Mouse (Mus musculus) embryonic facial prominence, embryonic 15.5 days (tissue): ENCODE results near the gene Ankrd33. TPM values are rescaled to one million over a fixed set of nuclear protein-coding genes. Genes with fewer than 3 reads are reported as not detected.
A peak's percentile ranks its signal among the peaks of the same experiment; 100 is the strongest.

Source experiments
- ATAC-seq: fragments of 200-750 bp; cut with Nextera tagmentation; 2 replicates; pipeline ENCODE4 v1.8.0; 2017; ENCODE audit warnings: low read depth, moderate TSS enrichment; ENCODE audit not compliant: insufficient number of reproducible peaks, low FRiP score, low TSS enrichment
- H3K27ac ChIP-seq: fragments of 300-500 bp; sonication (generic); replicated peaks from 2 replicates; pipeline ENCODE4 v1.5.1; 2015; ENCODE audit warnings: mild to moderate bottlenecking, inconsistent platforms
- H3K27me3 ChIP-seq: fragments of 300-500 bp; sonication (generic); 2 replicates; pipeline ENCODE4 v1.6.1; 2015; ENCODE audit warnings: inconsistent platforms
- H3K36me3 ChIP-seq: fragments of 300-500 bp; sonication (generic); 2 replicates; pipeline ENCODE4 v1.6.1; 2015; ENCODE audit warnings: mild to moderate bottlenecking, inconsistent platforms
- H3K4me1 ChIP-seq: fragments of 300-500 bp; sonication (generic); 2 replicates; pipeline ENCODE4 v1.6.1; 2015; ENCODE audit warnings: inconsistent platforms
- H3K4me2 ChIP-seq: fragments of 300-500 bp; sonication (generic); replicated peaks from 2 replicates; pipeline ENCODE4 v1.6.1; 2015; ENCODE audit warnings: mild to moderate bottlenecking, inconsistent platforms
- H3K4me3 ChIP-seq: fragments of 300-500 bp; sonication (generic); replicated peaks from 2 replicates; pipeline ENCODE4 v1.5.1; 2015; ENCODE audit warnings: mild to moderate bottlenecking, inconsistent platforms
- H3K9ac ChIP-seq: fragments of 300-500 bp; sonication (generic); 2 replicates; pipeline ENCODE4 v1.6.1; 2015; ENCODE audit warnings: inconsistent platforms
- H3K9me3 ChIP-seq: fragments of 300-500 bp; sonication (generic); replicated peaks from 2 replicates; pipeline ENCODE4 v1.6.1; 2016; ENCODE audit warnings: inconsistent platforms
- WGBS: fragments of 180-500 bp; shearing (Covaris S2); methylation state at CpG from one replicate; pipeline ENCODE4 v1.1.7; 2015; 5-methylcytosine and 5-hydroxymethylcytosine counted together
- polyA plus RNA-seq: library from polyadenylated mRNA; unstranded; fragments of >200 nt; fragmentation: Nextera tagmentation; extraction: Ambion mirVana; gene quantifications from 2 replicates; pipeline ENCODE4 v1.2.1, GENCODE M21; 2015

Ankrd33 gene
- not detected in 2 replicates for polyA plus RNA-seq

GRCm38 (mm10) chr15:101115511-101116110 lies at the start of gene Ankrd33:
Ankrd33 (plus strand) TSS chr15:101115755.
- Histone ChIP-seq H3K4me3 (no peak within 1 kb of the TSS), H3K9me3 (no peaks in the 10 kb centered on the region), H3K9ac (no peak within 1 kb of the TSS), H3K27me3 (no peaks in the 10 kb centered on the region), H3K36me3 (no peaks in the 10 kb centered on the region), H3K4me2 (no peak within 1 kb of the TSS), H3K27ac (no peak within 1 kb of the TSS), H3K4me1 (peaks cover 11% of the 10 kb centered on the region)
- 79% methylated on average over 5 of the region's 5 CpGs for WGBS
- ATAC-seq, result no peak

- Histone ChIP-seq H3K9me3 (no peaks in the 10 kb centered on the region), H3K4me2 (no peak overlapping the region), H3K27me3 (no peaks in the 10 kb centered on the region), H3K4me1 (peaks cover 65% of the 10 kb centered on the region), H3K27ac (no peak overlapping the region), H3K9ac (no peak overlapping the region), H3K36me3 (no peaks in the 10 kb centered on the region), H3K4me3 (no peak overlapping the region)
- 27% methylated on average over 6 of the region's 6 CpGs for WGBS
- no peak for ATAC-seq
Measured at GRCm38 (mm10) chr15:101066364-101066847, 49.1 kb upstream of the Ankrd33 start.

DNA sequence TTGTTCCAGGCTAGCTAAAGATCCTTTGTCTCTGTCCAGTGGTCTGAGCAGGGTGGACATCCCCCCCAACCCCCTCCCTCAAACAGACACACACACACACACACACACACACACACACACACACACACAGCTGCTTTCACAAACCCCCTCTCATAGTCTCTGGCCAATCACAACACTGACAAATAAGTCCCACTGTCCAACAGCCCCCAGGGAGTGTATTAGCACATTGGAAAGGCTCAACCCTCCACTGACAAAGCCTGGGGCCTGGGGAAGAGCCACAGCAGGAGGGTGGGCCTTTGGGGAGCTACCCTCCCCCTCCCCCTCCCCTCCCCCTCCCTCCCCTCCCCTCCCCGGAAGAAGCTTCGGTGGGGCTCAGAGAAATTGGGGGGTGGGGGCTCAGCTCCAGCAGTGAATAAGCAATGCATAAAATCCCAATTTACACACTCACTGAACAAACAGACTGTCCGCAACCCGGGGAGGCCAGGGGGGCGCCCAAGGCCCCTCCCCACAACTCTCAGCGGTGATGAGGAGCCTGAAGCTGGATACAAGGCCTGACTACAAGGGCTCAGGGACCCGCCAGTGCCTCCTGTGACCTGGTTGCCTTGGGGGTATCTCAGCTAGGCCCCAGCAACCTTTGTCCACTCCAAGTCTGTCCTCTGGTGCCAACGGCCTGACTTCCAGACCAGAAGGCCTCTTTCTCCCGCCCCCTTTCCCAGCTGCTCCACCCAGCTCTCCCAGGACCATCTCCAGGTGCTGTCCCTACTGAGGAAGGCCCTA lies 48.4 kb upstream of the Ankrd33 start:
- H3K4me1 ChIP-seq, result peaks cover 69% of the 10 kb centered on the region
- no peak overlapping the region for H3K4me3 ChIP-seq
- no peak overlapping the region for H3K9ac ChIP-seq
- 37% methylated on average over 7 of the region's 9 CpGs for WGBS
- no peaks in the 10 kb centered on the region for H3K36me3 ChIP-seq
- H3K4me2 ChIP-seq, result no peak overlapping the region
- H3K27me3 ChIP-seq, result no peaks in the 10 kb centered on the region
- H3K27ac ChIP-seq, result no peak overlapping the region
- H3K9me3 ChIP-seq, result no peaks in the 10 kb centered on the region
- no peak for ATAC-seq

DNA sequence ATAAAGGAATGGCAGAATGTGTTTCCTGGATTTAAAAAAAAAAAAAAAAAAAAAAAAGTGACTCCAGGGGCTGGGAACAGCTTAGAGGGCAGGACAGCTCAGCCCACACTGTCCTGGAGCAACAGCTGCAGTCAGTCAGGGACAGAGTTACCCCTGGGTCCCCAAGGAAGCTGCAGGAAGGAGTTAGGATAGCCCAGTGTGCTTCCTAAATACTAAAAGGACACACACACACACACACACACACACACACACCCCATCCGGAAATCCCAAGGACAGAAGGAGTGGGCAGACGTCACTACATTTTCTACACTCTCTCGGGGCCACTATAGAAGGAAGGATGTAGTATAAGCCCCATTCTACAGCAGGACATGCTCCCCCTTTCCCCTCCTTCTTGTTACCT lies 47.5 kb upstream of the Ankrd33 start:
- Histone ChIP-seq H3K27me3 (no peaks in the 10 kb centered on the region), H3K4me2 (no peak overlapping the region), H3K27ac (no peak overlapping the region), H3K36me3 (no peaks in the 10 kb centered on the region), H3K9ac (no peak overlapping the region), H3K4me1 (peaks cover 74% of the 10 kb centered on the region), H3K9me3 (no peaks in the 10 kb centered on the region), H3K4me3 (no peak overlapping the region)
- no peak for ATAC-seq
- 49% methylated on average over 3 of the region's 3 CpGs for WGBS

DNA sequence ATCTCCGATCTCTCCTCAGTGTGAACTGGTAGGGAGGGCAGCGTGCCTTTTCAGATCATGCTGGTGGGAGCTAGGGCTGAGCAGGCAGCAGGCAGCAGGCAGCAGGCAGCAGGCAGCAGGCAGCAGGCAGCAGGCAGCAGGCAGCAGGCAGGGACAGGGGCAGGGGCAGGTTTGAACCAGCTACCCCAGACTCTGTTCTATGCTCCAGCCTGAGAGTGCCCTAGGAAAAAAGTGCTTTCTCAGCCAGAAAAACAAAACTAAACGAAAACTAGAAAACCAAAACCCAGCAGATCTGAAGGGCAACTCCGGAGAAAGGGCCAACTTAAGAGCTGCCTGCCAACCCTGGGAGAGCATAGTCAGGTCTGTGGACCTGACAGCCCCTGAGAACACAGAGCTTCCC lies 46.9 kb upstream of the Ankrd33 start:
- H3K4me2 ChIP-seq, result no peak overlapping the region
- H3K36me3 ChIP-seq, result no peaks in the 10 kb centered on the region
- no peak for ATAC-seq
- H3K4me3 ChIP-seq, result no peak overlapping the region
- no peaks in the 10 kb centered on the region for H3K27me3 ChIP-seq
- no peak overlapping the region for H3K9ac ChIP-seq
- WGBS, result 47% methylated on average over 4 of the region's 4 CpGs
- H3K9me3 ChIP-seq, result no peaks in the 10 kb centered on the region
- peak overlapping the region; percentile 34; the same call in 1 of the 2 replicates for H3K27ac ChIP-seq
- H3K4me1 ChIP-seq, result peaks cover 74% of the 10 kb centered on the region

DNA sequence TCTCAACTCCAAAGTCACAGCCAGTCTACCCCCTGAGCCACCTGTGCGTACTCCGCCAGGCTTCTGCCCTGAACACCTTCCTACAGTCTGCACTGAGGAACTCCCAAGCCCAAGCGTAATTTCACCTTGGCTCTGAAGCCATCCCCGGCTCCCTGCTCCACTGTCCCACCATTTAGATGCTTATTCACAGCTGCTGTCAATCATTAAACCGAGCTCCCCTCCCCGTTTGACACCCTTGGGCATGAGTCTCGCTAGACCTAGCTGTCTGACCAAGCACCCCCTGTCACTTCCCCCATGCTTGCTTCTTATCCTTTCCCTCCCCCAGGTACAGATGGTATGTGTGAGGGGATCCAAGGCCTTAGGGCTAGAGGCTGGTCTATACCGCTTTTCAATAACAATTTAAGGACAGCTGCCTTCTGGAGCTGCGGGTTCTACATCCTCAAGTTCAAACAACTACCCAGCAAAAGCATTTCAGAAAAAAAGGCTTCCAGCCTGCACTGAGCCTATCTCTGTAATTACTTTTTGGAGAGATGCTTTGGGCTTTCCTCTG lies 45.8 kb upstream of the Ankrd33 start:
- 39% methylated on average over 9 of the region's 9 CpGs for WGBS
- H3K36me3 ChIP-seq, result no peaks in the 10 kb centered on the region
- H3K4me1 ChIP-seq, result peaks cover 73% of the 10 kb centered on the region
- H3K27me3 ChIP-seq, result no peaks in the 10 kb centered on the region
- H3K9ac ChIP-seq, result no peak overlapping the region
- ATAC-seq, result no peak
- no peak overlapping the region for H3K4me3 ChIP-seq
- no peak overlapping the region for H3K4me2 ChIP-seq
- H3K9me3 ChIP-seq, result no peaks in the 10 kb centered on the region
- H3K27ac ChIP-seq, result peak overlapping the region; percentile 68

GRCm38 (mm10) chr15:101070762-101071161 lies 44.8 kb upstream of the Ankrd33 start:
- H3K9ac ChIP-seq, result no peak overlapping the region
- H3K36me3 ChIP-seq, result no peaks in the 10 kb centered on the region
- WGBS, result 43% methylated on average over 5 of the region's 5 CpGs
- no peaks in the 10 kb centered on the region for H3K9me3 ChIP-seq
- no peak overlapping the region for H3K4me3 ChIP-seq
- peak overlapping the region; percentile 11 for H3K4me2 ChIP-seq
- ATAC-seq, result no peak
- peaks cover 70% of the 10 kb centered on the region for H3K4me1 ChIP-seq
- 0 out of 2 replicates have a peak, but pooled peaks cover under 1% of the 10 kb centered on the region for H3K27me3 ChIP-seq
- H3K27ac ChIP-seq, result peak overlapping the region; percentile 68

DNA sequence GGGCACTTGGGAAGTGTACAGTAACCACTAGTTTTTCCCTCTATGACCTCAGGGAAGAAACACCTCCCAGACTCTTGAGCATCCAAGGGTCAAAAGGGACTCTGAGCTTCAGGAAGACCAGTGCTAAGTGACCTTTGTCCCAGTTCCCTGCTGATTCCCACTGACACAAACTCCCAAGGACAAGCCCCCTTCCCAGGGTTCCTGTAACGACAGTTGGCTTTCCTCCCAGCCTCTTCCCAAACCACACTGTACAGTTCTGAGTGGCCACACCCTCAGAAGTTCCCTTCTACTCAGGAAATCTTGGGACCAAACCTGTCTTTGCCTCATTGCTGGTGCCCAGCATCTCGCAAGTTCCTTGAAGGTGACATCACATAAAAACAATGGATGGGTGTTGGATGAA lies 42.8 kb upstream of the Ankrd33 start:
- H3K36me3 ChIP-seq, result no peaks in the 10 kb centered on the region
- H3K9me3 ChIP-seq, result no peaks in the 10 kb centered on the region
- peaks cover 9% of the 10 kb centered on the region; the same call in 1 of the 2 replicates for H3K27me3 ChIP-seq
- no peak overlapping the region for H3K9ac ChIP-seq
- WGBS, result 43% methylated on average over 2 of the region's 2 CpGs
- no peak overlapping the region for H3K27ac ChIP-seq
- H3K4me1 ChIP-seq, result peaks cover 69% of the 10 kb centered on the region
- H3K4me3 ChIP-seq, result no peak overlapping the region
- no peak overlapping the region for H3K4me2 ChIP-seq
- ATAC-seq, result no peak

DNA sequence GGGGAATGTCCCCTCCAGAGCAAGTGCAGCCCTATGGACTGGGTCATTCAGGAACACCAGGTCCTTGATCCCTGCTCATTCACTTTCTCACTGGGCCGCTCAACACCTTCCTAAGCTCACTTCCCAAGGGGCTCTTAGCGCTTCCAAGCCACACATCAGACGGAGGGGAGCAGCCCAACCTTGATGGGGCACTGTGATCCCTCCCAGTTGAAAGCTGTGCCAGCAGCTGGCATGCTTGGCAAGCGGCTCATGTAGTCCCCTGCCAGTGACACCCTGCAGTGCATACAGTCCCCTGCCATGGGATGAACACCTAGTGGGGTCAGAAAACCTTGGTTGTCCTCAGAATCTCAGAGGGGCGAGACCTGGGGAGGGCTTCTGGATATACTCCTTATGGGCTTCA lies 41.5 kb upstream of the Ankrd33 start:
- H3K9ac ChIP-seq, result no peak overlapping the region
- H3K27ac ChIP-seq, result no peak overlapping the region
- no peak overlapping the region for H3K4me2 ChIP-seq
- no peak for ATAC-seq
- H3K9me3 ChIP-seq, result no peaks in the 10 kb centered on the region
- H3K27me3 ChIP-seq, result peaks cover 9% of the 10 kb centered on the region; the same call in 1 of the 2 replicates
- H3K4me3 ChIP-seq, result no peak overlapping the region
- peaks cover 67% of the 10 kb centered on the region for H3K4me1 ChIP-seq
- WGBS, result 78% methylated on average over 5 of the region's 5 CpGs
- H3K36me3 ChIP-seq, result no peaks in the 10 kb centered on the region

DNA sequence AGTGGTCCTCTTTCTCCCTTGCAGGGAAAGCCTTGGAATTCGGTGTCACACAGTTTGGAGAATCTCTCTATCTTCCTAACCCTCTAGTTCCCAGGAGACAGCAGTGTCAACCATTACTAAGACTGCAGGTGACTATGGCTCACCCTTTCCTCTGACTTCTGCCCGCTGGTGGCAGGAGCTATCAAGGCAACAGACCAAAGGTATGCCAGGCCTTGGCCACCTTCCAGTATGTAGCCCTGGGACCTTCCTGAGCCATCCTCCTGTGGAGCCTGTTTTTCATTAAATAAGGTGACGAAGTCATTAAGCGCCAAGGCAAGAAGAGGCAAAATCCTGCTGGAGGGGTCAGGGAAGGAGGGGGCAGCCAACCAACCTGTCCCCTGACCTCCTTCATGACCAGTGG lies 40.4 kb upstream of the Ankrd33 start:
- WGBS, result 60% methylated on average over 4 of the region's 4 CpGs
- H3K4me2 ChIP-seq, result no peak overlapping the region

GRCm38 (mm10) chr15:101075656-101076055 lies 39.9 kb upstream of the Ankrd33 start:
- peaks cover 9% of the 10 kb centered on the region; the same call in 1 of the 2 replicates for H3K27me3 ChIP-seq
- H3K4me2 ChIP-seq, result no peak overlapping the region
- no peak for ATAC-seq
- peaks cover 65% of the 10 kb centered on the region for H3K4me1 ChIP-seq
- no peaks in the 10 kb centered on the region for H3K9me3 ChIP-seq
- H3K9ac ChIP-seq, result no peak overlapping the region
- H3K36me3 ChIP-seq, result no peaks in the 10 kb centered on the region
- no peak overlapping the region for H3K4me3 ChIP-seq
- no peak overlapping the region for H3K27ac ChIP-seq
- WGBS, result 56% methylated on average over 5 of the region's 5 CpGs

More for the DNA sequence above, 40.4 kb upstream of the Ankrd33 start:
- no peak for ATAC-seq
- Histone ChIP-seq H3K36me3 (no peaks in the 10 kb centered on the region), H3K9me3 (no peaks in the 10 kb centered on the region), H3K4me3 (no peak overlapping the region), H3K9ac (no peak overlapping the region), H3K27me3 (peaks cover 9% of the 10 kb centered on the region; the same call in 1 of the 2 replicates), H3K4me1 (peaks cover 65% of the 10 kb centered on the region), H3K27ac (no peak overlapping the region)
